Mouse (Mus musculus): ENCODE data around the gene Bpifa5. TPM values are rescaled to one million over a fixed set of nuclear protein-coding genes. Genes with fewer than 3 reads are reported as not detected.
A peak's percentile ranks its signal among the peaks of the same experiment; 100 is the strongest.

Gene Bpifa5
- polyA plus RNA-seq, 1 experiment from 2014 or later: not detected

GRCm38 (mm10) chr2:154185748-154186147, 23.3 kb downstream of the Bpifa5 start:
- Histone ChIP-seq H3K27me3 (ENCODE audit: insufficient read depth, poor library complexity, severe bottlenecking) (no peaks in the 10 kb centered on the region), H3K36me3 (no peaks in the 10 kb centered on the region), H3K4me3 (no peak overlapping the region), H3K27ac (no peak overlapping the region), H3K4me1 (no peaks in the 10 kb centered on the region), H3K9me3 (no peaks in the 10 kb centered on the region)
- 80% methylated on average over 3 of the region's 3 CpGs for WGBS
- DNase-seq (ENCODE audit: low spot score): no peak

GRCm38 (mm10) chr2:154187468-154187867, 25.1 kb downstream of the Bpifa5 start:
- H3K4me1 ChIP-seq: peaks cover 14% of the 10 kb centered on the region
- 43% methylated on average over 5 of the region's 5 CpGs for WGBS
- no peak for DNase-seq (ENCODE audit: low spot score)
- H3K4me3 ChIP-seq: no peak overlapping the region
- no peaks in the 10 kb centered on the region for H3K36me3 ChIP-seq
- no peaks in the 10 kb centered on the region for H3K27me3 ChIP-seq (ENCODE audit: insufficient read depth, poor library complexity, severe bottlenecking)
- no peak overlapping the region for H3K27ac ChIP-seq
- H3K9me3 ChIP-seq: no peaks in the 10 kb centered on the region

GRCm38 (mm10) chr2:154189877-154190434, 27.5 kb downstream of the Bpifa5 start:
- Histone ChIP-seq H3K36me3 (no peaks in the 10 kb centered on the region), H3K27me3 (ENCODE audit: insufficient read depth, poor library complexity, severe bottlenecking) (no peaks in the 10 kb centered on the region), H3K9me3 (no peaks in the 10 kb centered on the region), H3K27ac (no peak overlapping the region), H3K4me1 (peaks cover 19% of the 10 kb centered on the region), H3K4me3 (no peak overlapping the region)
- DNase-seq (ENCODE audit: low spot score): no peak
- WGBS: 80% methylated on average over 7 of the region's 7 CpGs

- Histone ChIP-seq H3K4me1 (peaks cover 19% of the 10 kb centered on the region), H3K36me3 (no peaks in the 10 kb centered on the region), H3K27me3 (ENCODE audit: insufficient read depth, poor library complexity, severe bottlenecking) (no peaks in the 10 kb centered on the region), H3K4me3 (no peak within 1 kb of the TSS), H3K9me3 (no peaks in the 10 kb centered on the region), H3K27ac (no peak within 1 kb of the TSS)
- 77% methylated on average over 11 of the region's 11 CpGs for WGBS
- DNase-seq (ENCODE audit: low spot score): no peak
Observed at GRCm38 (mm10) chr2:154190546-154191258, 28.3 kb downstream of the Bpifa5 start, which contains the start of gene Bpifb1. Gene Bpifb1, plus strand, starts transcription at chr2:154190818.

GRCm38 (mm10) chr2:154192141-154192540, 29.7 kb downstream of the Bpifa5 start:
- no peaks in the 10 kb centered on the region for H3K36me3 ChIP-seq
- 55% methylated on average over 2 of the region's 2 CpGs for WGBS
- H3K27me3 ChIP-seq (ENCODE audit: insufficient read depth, poor library complexity, severe bottlenecking): no peaks in the 10 kb centered on the region; the same call in 1 of the 2 replicates
- no peaks in the 10 kb centered on the region for H3K9me3 ChIP-seq
- no peak overlapping the region for H3K4me3 ChIP-seq
- H3K4me1 ChIP-seq: peaks cover 19% of the 10 kb centered on the region
- no peak for DNase-seq (ENCODE audit: low spot score)
- H3K27ac ChIP-seq: peak overlapping the region; percentile 63; the same call in 1 of the 2 replicates

GRCm38 (mm10) chr2:154193071-154193470, 30.7 kb downstream of the Bpifa5 start:
- WGBS: 82% methylated on average over 4 of the region's 4 CpGs
- Histone ChIP-seq H3K27me3 (ENCODE audit: insufficient read depth, poor library complexity, severe bottlenecking) (peaks cover 2% of the 10 kb centered on the region; the same call in 1 of the 2 replicates), H3K4me1 (peaks cover 19% of the 10 kb centered on the region), H3K9me3 (no peaks in the 10 kb centered on the region), H3K4me3 (no peak overlapping the region), H3K27ac (no peak overlapping the region), H3K36me3 (no peaks in the 10 kb centered on the region)
- DNase-seq (ENCODE audit: low spot score): no peak

GRCm38 (mm10) chr2:154193994-154194504, 31.6 kb downstream of the Bpifa5 start:
- DNase-seq (ENCODE audit: low spot score): no peak
- Histone ChIP-seq H3K27me3 (ENCODE audit: insufficient read depth, poor library complexity, severe bottlenecking) (peaks cover 3% of the 10 kb centered on the region; the same call in 1 of the 2 replicates), H3K36me3 (no peaks in the 10 kb centered on the region), H3K9me3 (no peaks in the 10 kb centered on the region), H3K4me1 (peaks cover 19% of the 10 kb centered on the region), H3K4me3 (no peak overlapping the region), H3K27ac (no peak overlapping the region)
- WGBS: 58% methylated on average over 5 of the region's 5 CpGs

GRCm38 (mm10) chr2:154197036-154197435, 34.6 kb downstream of the Bpifa5 start:
- no peaks in the 10 kb centered on the region for H3K9me3 ChIP-seq
- no peak for DNase-seq (ENCODE audit: low spot score)
- H3K36me3 ChIP-seq: no peaks in the 10 kb centered on the region
- no peak overlapping the region for H3K4me3 ChIP-seq
- peaks cover 14% of the 10 kb centered on the region; the same call in 1 of the 2 replicates for H3K27me3 ChIP-seq (ENCODE audit: insufficient read depth, poor library complexity, severe bottlenecking)
- peaks cover 9% of the 10 kb centered on the region for H3K4me1 ChIP-seq
- H3K27ac ChIP-seq: no peak overlapping the region
- 83% methylated on average over 9 of the region's 9 CpGs for WGBS

GRCm38 (mm10) chr2:154204630-154205029, 42.2 kb downstream of the Bpifa5 start:
- peaks cover 20% of the 10 kb centered on the region for H3K4me1 ChIP-seq
- H3K27me3 ChIP-seq (ENCODE audit: insufficient read depth, poor library complexity, severe bottlenecking): 0 out of 2 replicates have a peak, but pooled peaks cover 21% of the 10 kb centered on the region
- H3K9me3 ChIP-seq: no peaks in the 10 kb centered on the region
- DNase-seq (ENCODE audit: low spot score): no peak
- 87% methylated on average over 4 of the region's 4 CpGs for WGBS
- no peaks in the 10 kb centered on the region for H3K36me3 ChIP-seq
- H3K27ac ChIP-seq: no peak overlapping the region
- H3K4me3 ChIP-seq: no peak overlapping the region

GRCm38 (mm10) chr2:154206908-154207307, 44.5 kb downstream of the Bpifa5 start:
- 33% methylated on average over 7 of the region's 7 CpGs for WGBS
- no peak overlapping the region for H3K4me3 ChIP-seq
- peaks cover 20% of the 10 kb centered on the region for H3K4me1 ChIP-seq
- DNase-seq (ENCODE audit: low spot score): peak; percentile 82
- no peaks in the 10 kb centered on the region for H3K9me3 ChIP-seq
- no peaks in the 10 kb centered on the region for H3K36me3 ChIP-seq
- H3K27ac ChIP-seq: 0 out of 2 replicates have a peak overlapping the region, but pooled peaks have one; percentile 1
- H3K27me3 ChIP-seq (ENCODE audit: insufficient read depth, poor library complexity, severe bottlenecking): peaks cover 11% of the 10 kb centered on the region; the same call in 1 of the 2 replicates

- H3K9me3 ChIP-seq: no peaks in the 10 kb centered on the region
- H3K4me1 ChIP-seq: peaks cover 20% of the 10 kb centered on the region
- no peak overlapping the region for H3K27ac ChIP-seq
- no peaks in the 10 kb centered on the region for H3K36me3 ChIP-seq
- DNase-seq (ENCODE audit: low spot score): no peak
- H3K27me3 ChIP-seq (ENCODE audit: insufficient read depth, poor library complexity, severe bottlenecking): peaks cover 24% of the 10 kb centered on the region
- 13% methylated on average over 3 of the region's 3 CpGs for WGBS
- no peak overlapping the region for H3K4me3 ChIP-seq
Observed at GRCm38 (mm10) chr2:154209112-154209511, 46.7 kb downstream of the Bpifa5 start.

GRCm38 (mm10) chr2:154211121-154211520, 48.7 kb downstream of the Bpifa5 start:
- H3K27me3 ChIP-seq (ENCODE audit: insufficient read depth, poor library complexity, severe bottlenecking): peaks cover 22% of the 10 kb centered on the region
- DNase-seq (ENCODE audit: low spot score): no peak
- no peak overlapping the region for H3K4me3 ChIP-seq
- H3K4me1 ChIP-seq: peaks cover 18% of the 10 kb centered on the region
- no peak overlapping the region for H3K27ac ChIP-seq
- WGBS: 69% methylated on average over 1 of the region's 1 CpGs
- H3K9me3 ChIP-seq: no peaks in the 10 kb centered on the region
- no peaks in the 10 kb centered on the region for H3K36me3 ChIP-seq

GRCm38 (mm10) chr2:154211881-154212280, 49.5 kb downstream of the Bpifa5 start:
- Histone ChIP-seq H3K36me3 (no peaks in the 10 kb centered on the region), H3K27ac (no peak overlapping the region), H3K4me1 (peaks cover 10% of the 10 kb centered on the region), H3K9me3 (no peaks in the 10 kb centered on the region), H3K27me3 (ENCODE audit: insufficient read depth, poor library complexity, severe bottlenecking) (peaks cover 22% of the 10 kb centered on the region), H3K4me3 (no peak overlapping the region)
- 85% methylated on average over 4 of the region's 4 CpGs for WGBS
- DNase-seq (ENCODE audit: low spot score): no peak

All from heart, embryonic 10.5 days (tissue).